Mouse (Mus musculus) G1E (cell line): ENCODE data around the gene Myoz1.

Experiments used
- CTCF ChIP-seq: IDR thresholded peaks from 2 replicates; pipeline ENCODE4 v1.5.1; 2012; ENCODE audit warnings: low read depth, low read length, inconsistent platforms, mixed read lengths
- GATA1 ChIP-seq: IDR thresholded peaks from 2 replicates; pipeline ENCODE4 v1.6.1; 2012; ENCODE audit warnings: borderline replicate concordance, low read length, inconsistent platforms, mixed read lengths
- GATA2 ChIP-seq: IDR thresholded peaks from 2 replicates; pipeline ENCODE4 v1.6.1; 2012; ENCODE audit warnings: low read depth, low read length, inconsistent platforms, borderline replicate concordance
- POLR2AphosphoS5 ChIP-seq: IDR thresholded peaks from 2 replicates; pipeline ENCODE4 v1.6.1; 2012; ENCODE audit warnings: low read depth, low read length, inconsistent platforms; ENCODE audit not compliant: insufficient replicate concordance
- TAL1 ChIP-seq: conservative IDR thresholded peaks from 2 replicates; pipeline ENCODE4 v1.6.1; 2012; ENCODE audit warnings: low read depth, low read length, inconsistent platforms, mixed read lengths

DNA sequence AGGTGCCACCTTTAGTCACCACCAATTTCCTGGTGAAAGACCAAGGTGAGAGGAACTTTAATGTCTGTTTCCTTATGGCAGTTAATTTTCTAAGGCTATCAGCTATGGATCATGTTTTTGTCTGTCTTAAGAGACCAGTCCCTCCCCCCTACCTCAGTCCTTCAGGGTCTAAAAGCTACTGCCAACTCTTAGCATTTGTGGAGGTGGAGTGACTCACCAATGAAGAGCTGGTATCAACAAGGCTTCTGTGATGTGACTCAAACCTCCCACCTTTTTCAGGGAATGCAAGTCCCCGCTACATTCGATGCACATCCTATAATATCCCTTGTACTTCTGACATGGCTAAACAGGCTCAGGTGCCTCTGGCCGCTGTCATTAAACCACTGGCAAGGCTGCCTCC, 30.2 kb upstream of the Myoz1 start:
- TF ChIP-seq CTCF (no peak), POLR2AphosphoS5 (no peak), GATA1 (no peak), TAL1 (no peak), GATA2 (no peak)
